Mouse (Mus musculus) CH12.LX (cell line): Measurements from ENCODE around the gene Tmem108. TPM values are rescaled to one million over a fixed set of nuclear protein-coding genes. Genes with fewer than 3 reads are reported as not detected.

Experiments used
- DNase-seq: peaks from one replicate; pipeline ENCODE4 v3.0.0-alpha.2; 2013; ENCODE audit errors: extremely low read depth
- H3K27ac ChIP-seq: 2 replicates; pipeline ENCODE4 v1.5.1; 2012; ENCODE audit warnings: low read depth, mild to moderate bottlenecking, control low read depth, moderate library complexity; ENCODE audit not compliant: insufficient read depth
- H3K27me3 ChIP-seq: replicated peaks from 2 replicates; pipeline ENCODE3; 2012; ENCODE audit warnings: inconsistent platforms
- H3K36me3 ChIP-seq, 2 experiments: replicated peaks in 1 of 2; 2 replicates each; pipeline versions ENCODE3 to v1.6.1; 2012; ENCODE audit warnings: inconsistent platforms in 1 of 2, low read length in 1 of 2, mild to moderate bottlenecking in 1 of 2, mixed read lengths in 1 of 2, moderate library complexity in 1 of 2; ENCODE audit not compliant: control insufficient read depth in 1 of 2, insufficient read depth in 1 of 2
- H3K4me1 ChIP-seq, 2 experiments: 2 replicates each; pipeline ENCODE4 v1.6.1; 2012; ENCODE audit warnings: inconsistent platforms in 1 of 2, moderate library complexity in 1 of 2; ENCODE audit not compliant: insufficient read depth in 2 of 2, control insufficient read depth in 1 of 2
- H3K4me2 ChIP-seq: 2 replicates; pipeline ENCODE4 v1.6.1; 2012; ENCODE audit warnings: low read depth, mild to moderate bottlenecking, control low read depth; ENCODE audit not compliant: poor library complexity, insufficient read depth, severe bottlenecking
- H3K4me3 ChIP-seq, 3 experiments: fragments of 150-350 bp in 1 of 3; sonication (generic) in 1 of 3; replicated peaks in 1 of 3; 2 replicates each; pipeline versions ENCODE3 to v1.5.1; 2011 to 2012; ENCODE audit warnings: low read depth in 2 of 3, low read length in 2 of 3, mild to moderate bottlenecking in 2 of 3, moderate library complexity in 2 of 3, control low read depth in 1 of 3, improper control_type of control experiment in 1 of 3, inconsistent platforms in 1 of 3, mixed read lengths in 1 of 3; ENCODE audit not compliant: poor library complexity in 1 of 3
- H3K79me2 ChIP-seq: replicated peaks from 2 replicates; pipeline ENCODE4 v1.6.1; 2012; ENCODE audit warnings: mild to moderate bottlenecking, moderate library complexity; ENCODE audit not compliant: control insufficient read depth, poor library complexity, insufficient read depth, severe bottlenecking; ENCODE audit errors: extremely low read depth
- H3K9ac ChIP-seq: 2 replicates; pipeline ENCODE4 v1.6.1; 2012; ENCODE audit warnings: low read depth, mild to moderate bottlenecking, control low read depth, moderate library complexity; ENCODE audit not compliant: insufficient read depth
- H3K9me3 ChIP-seq: replicated peaks from 2 replicates; pipeline ENCODE3; 2012; ENCODE audit warnings: low read length, inconsistent platforms, mixed read lengths
- EP300 ChIP-seq: IDR thresholded peaks from 2 replicates; pipeline ENCODE4 v1.6.1; 2011; ENCODE audit warnings: low read length, improper control_type of control experiment
- ETS1 ChIP-seq: conservative IDR thresholded peaks from 2 replicates; pipeline ENCODE4 v1.6.1; 2012; ENCODE audit warnings: low read depth, mild to moderate bottlenecking, inconsistent platforms, low read length, improper control_type of control experiment, moderate library complexity
- GABPA ChIP-seq: IDR thresholded peaks from 2 replicates; pipeline ENCODE4 v1.6.1; 2012; ENCODE audit warnings: low read depth, low read length, improper control_type of control experiment, inconsistent platforms; ENCODE audit not compliant: insufficient replicate concordance
- HCFC1 ChIP-seq: IDR thresholded peaks from 2 replicates; pipeline ENCODE4 v1.6.1; 2012; ENCODE audit warnings: low read depth, mild to moderate bottlenecking, inconsistent platforms, low read length, improper control_type of control experiment
- MEF2A ChIP-seq: IDR thresholded peaks from 2 replicates; pipeline ENCODE4 v1.6.1; 2014; ENCODE audit warnings: low read depth, mild to moderate bottlenecking, inconsistent platforms, low read length, improper control_type of control experiment, borderline replicate concordance
- MXI1 ChIP-seq: IDR thresholded peaks from 2 replicates; pipeline ENCODE4 v1.6.1; 2011; ENCODE audit warnings: mild to moderate bottlenecking, low read depth, low read length, improper control_type of control experiment
- MYC ChIP-seq: IDR thresholded peaks from 2 replicates; pipeline ENCODE4 v1.6.1; 2011; ENCODE audit warnings: low read depth, mild to moderate bottlenecking, improper control_type of control experiment, low read length
- NELFE ChIP-seq: IDR thresholded peaks from 2 replicates; pipeline ENCODE4 v1.6.1; 2011; ENCODE audit warnings: low read depth, low read length, improper control_type of control experiment
- NRF1 ChIP-seq: IDR thresholded peaks from 2 replicates; pipeline ENCODE4 v1.6.1; 2014; ENCODE audit warnings: low read depth, mild to moderate bottlenecking, inconsistent platforms, low read length, improper control_type of control experiment, moderate library complexity
- PAX5 ChIP-seq: IDR thresholded peaks from 2 replicates; pipeline ENCODE4 v1.6.1; 2012; ENCODE audit warnings: low read length, inconsistent platforms, mixed read lengths
- POLR2A ChIP-seq: IDR thresholded peaks from 2 replicates; pipeline ENCODE4 v1.6.1; 2011; ENCODE audit warnings: low read depth, mild to moderate bottlenecking, improper control_type of control experiment, low read length
- POLR2AphosphoS2 ChIP-seq: IDR thresholded peaks from 2 replicates; pipeline ENCODE4 v1.6.1; 2011; ENCODE audit warnings: low read depth, low read length, improper control_type of control experiment
- RAD21 ChIP-seq: IDR thresholded peaks from 2 replicates; pipeline ENCODE4 v1.6.1; 2011; ENCODE audit warnings: low read depth, mild to moderate bottlenecking, low read length, improper control_type of control experiment, moderate library complexity
- TBP ChIP-seq: conservative IDR thresholded peaks from 2 replicates; pipeline ENCODE4 v1.6.1; 2011; ENCODE audit warnings: low read depth, low read length, improper control_type of control experiment
- TCF12 ChIP-seq: IDR thresholded peaks from 2 replicates; pipeline ENCODE4 v1.6.1; 2014; ENCODE audit warnings: low read depth, mild to moderate bottlenecking, inconsistent platforms, low read length, improper control_type of control experiment
- UBTF ChIP-seq: IDR thresholded peaks from 2 replicates; pipeline ENCODE4 v1.6.1; 2012; ENCODE audit warnings: low read depth, mild to moderate bottlenecking, inconsistent platforms, low read length, improper control_type of control experiment, moderate library complexity
- USF2 ChIP-seq: conservative IDR thresholded peaks from 2 replicates; pipeline ENCODE4 v1.6.1; 2011; ENCODE audit warnings: low read depth, low read length, improper control_type of control experiment
- ZMIZ1 ChIP-seq: IDR thresholded peaks from 2 replicates; pipeline ENCODE4 v1.6.1; 2012; ENCODE audit warnings: low read depth, mild to moderate bottlenecking, inconsistent platforms, low read length, improper control_type of control experiment
- ZNF384 ChIP-seq: IDR thresholded peaks from 2 replicates; pipeline ENCODE4 v1.6.1; 2012; ENCODE audit warnings: low read depth, low read length, improper control_type of control experiment, inconsistent platforms
- dilution Hi-C: fragments of 300-500 bp; cut with MboI; formaldehyde crosslinking; loops from 2 replicates; pipeline ENCODE4 v1.14.3; 2020; ENCODE audit warnings: low sequenced_read_pairs; ENCODE audit not compliant: extremely low pct_unique_long_range_greater_than_20kb, extremely low pct_ligation_motif_present
- in situ Hi-C: fragments of 300-500 bp; cut with MboI; formaldehyde crosslinking; loops from 3 replicates; pipeline ENCODE4 v1.14.3; 2019; ENCODE audit warnings: low sequenced_read_pairs, low pct_ligation_motif_present, low pct_unique_long_range_greater_than_20kb, mixed read lengths
- polyA plus RNA-seq: library from polyadenylated mRNA; unstranded; fragments of >175 nt; gene quantifications from 2 replicates; pipeline ENCODE4 v1.2.1, GENCODE M21; 2012; ENCODE audit warnings: low read depth; ENCODE audit not compliant: insufficient read length
- total RNA-seq, 2 experiments: library from RNA; depleted of rRNA; stranded (reverse); fragments of 300-350 nt in 1 of 2; fragments of >200 nt in 1 of 2; gene quantifications; 2 replicates each; pipeline ENCODE4 v1.2.3; 2012 to 2014

Gene Tmem108
- total and polyA plus RNA-seq, 3 experiments, result 0.04 to 0.13 (median 0.07) TPM

- Histone ChIP-seq H3K9me3 (no peaks in the 10 kb centered on the region), H3K36me3 (no peaks in the 10 kb centered on the region), H3K27me3 (peaks cover 3% of the 10 kb centered on the region), H3K4me1 (peaks cover 0 to 13% of the 10 kb centered on the region in 2 experiments; a peak in 2 of 4 replicates), H3K4me2 (no peak overlapping the region), H3K4me3 (no peak overlapping the region), H3K9ac (no peak overlapping the region), H3K27ac (no peak overlapping the region), H3K79me2 (no peaks in the 10 kb centered on the region)
- DNase-seq, result no peak
- in situ Hi-C loops (loop anchor here (25.0 kb wide), 1 partner anchor 537 kb away; the partner anchor contains the start of gene Nphp3), dilution Hi-C loops (no loop called here)
- TF ChIP-seq MXI1 (no peak), PAX5 (no peak), ZMIZ1 (no peak), MYC (no peak)
- TF ChIP-seq, all 38 proteins: peak for 0
Observed at GRCm38 (mm10) chr9:103475414-103475813, 286.2 kb downstream of the Tmem108 start.

GRCm38 (mm10) chr9:103473915-103474688, 287.5 kb downstream of the Tmem108 start:
- H3K9ac ChIP-seq, result no peak overlapping the region
- no peak overlapping the region for H3K27ac ChIP-seq
- H3K36me3 ChIP-seq, result no peaks in the 10 kb centered on the region
- no peak overlapping the region for H3K4me3 ChIP-seq
- in situ Hi-C loops (no loop called here), dilution Hi-C loops (no loop called here)
- peaks cover 0 to 19% of the 10 kb centered on the region in 2 experiments; a peak in 2 of 4 replicates for H3K4me1 ChIP-seq
- no peaks in the 10 kb centered on the region for H3K9me3 ChIP-seq
- H3K4me2 ChIP-seq, result no peak overlapping the region; the same call in 1 of the 2 replicates
- no peak for DNase-seq
- no peaks in the 10 kb centered on the region for H3K27me3 ChIP-seq
- TF ChIP-seq PAX5 (no peak), HCFC1 (no peak), UBTF (no peak), MEF2A (no peak), NELFE (no peak), POLR2A (no peak), TCF12 (no peak)
- TF ChIP-seq, all 38 proteins: peak for 0
- H3K79me2 ChIP-seq, result no peaks in the 10 kb centered on the region

GRCm38 (mm10) chr9:103471784-103472183, 289.9 kb downstream of the Tmem108 start:
- Histone ChIP-seq H3K9ac (no peak overlapping the region), H3K79me2 (no peaks in the 10 kb centered on the region), H3K36me3 (no peaks in the 10 kb centered on the region), H3K27ac (no peak overlapping the region), H3K9me3 (no peaks in the 10 kb centered on the region), H3K4me2 (no peak overlapping the region), H3K27me3 (no peaks in the 10 kb centered on the region), H3K4me1 (peaks cover 0 to 19% of the 10 kb centered on the region in 2 experiments; a peak in 2 of 4 replicates), H3K4me3 (no peak overlapping the region)
- no peak for DNase-seq
- dilution Hi-C loops (no loop called here), in situ Hi-C loops (no loop called here)
- TF ChIP-seq RAD21 (no peak), ETS1 (no peak), NRF1 (no peak), USF2 (no peak), GABPA (no peak), MXI1 (no peak), EP300 (no peak), ZNF384 (no peak), POLR2AphosphoS2 (no peak), TBP (no peak), NELFE (no peak), POLR2A (no peak)
